Mouse (Mus musculus): Measurements from ENCODE around the gene Sap30bp. TPM values are rescaled to one million over a fixed set of nuclear protein-coding genes. Genes with fewer than 3 reads are reported as not detected.

Gene Sap30bp
- total RNA-seq, 2 experiments from 2014 or later = 47.6 to 48.3 TPM

DNA sequence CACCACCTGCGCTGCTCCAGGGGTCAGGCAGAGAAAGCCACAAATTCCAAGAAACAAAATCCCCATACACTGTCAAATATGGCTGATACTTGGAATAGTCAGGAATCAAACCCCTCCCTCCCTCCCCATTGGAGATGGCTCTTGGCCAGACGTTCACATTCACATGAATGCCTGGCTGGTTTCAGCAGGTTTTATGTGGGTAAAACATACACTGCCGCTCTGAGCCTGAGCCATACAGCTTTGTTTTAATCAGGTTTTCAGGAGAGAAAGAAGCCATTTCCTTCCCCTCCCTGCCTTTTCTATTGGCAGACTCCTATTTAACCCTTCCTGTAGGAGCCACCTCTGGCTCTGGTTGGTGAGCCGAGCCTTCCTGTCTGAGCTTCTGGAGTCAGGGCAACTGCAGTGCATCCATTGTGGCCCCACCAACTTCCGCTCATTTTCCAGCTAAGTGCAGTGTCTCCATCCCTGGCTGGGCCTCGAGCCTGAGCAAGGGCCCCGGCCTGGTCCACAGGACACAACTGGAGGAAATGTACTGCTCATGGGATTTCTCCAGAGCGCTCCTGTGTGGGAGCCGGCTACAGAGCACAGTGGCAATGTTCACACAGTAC, 13.2 kb downstream of the Sap30bp start:
- intact Hi-C loops (cut with DNase I) = no loop called here
- DNase-seq (ENCODE audit: low spot score in 2 of 2) = no peak

- intact Hi-C loops (cut with DNase I) = no loop called here
- DNase-seq (ENCODE audit: low spot score in 2 of 2) = no peak
Observed at GRCm38 (mm10) chr11:115948316-115948715, 15.2 kb downstream of the Sap30bp start.

DNA sequence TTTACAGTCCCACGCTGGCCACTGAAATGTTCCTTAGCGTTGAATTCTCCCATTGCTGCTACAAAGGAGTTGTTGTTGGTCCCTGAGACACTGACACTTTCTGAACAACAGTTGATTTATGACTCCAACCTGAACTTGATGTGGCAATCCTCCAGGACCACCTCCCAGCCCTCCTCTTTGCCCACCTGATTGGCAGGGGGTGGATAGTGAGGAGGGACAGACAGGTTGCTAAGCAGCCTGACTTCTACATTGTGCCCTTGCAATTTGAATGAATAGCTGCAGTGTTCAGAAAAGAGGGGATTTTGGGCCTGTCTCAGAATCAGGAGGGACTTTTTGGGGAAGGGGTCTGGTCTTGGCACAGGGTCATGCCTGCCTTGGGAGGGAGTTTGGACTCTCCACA, 17.6 kb downstream of the Sap30bp start:
- DNase-seq (ENCODE audit: low spot score in 2 of 2) = no peak
- intact Hi-C loops (cut with DNase I) = no loop called here

DNA sequence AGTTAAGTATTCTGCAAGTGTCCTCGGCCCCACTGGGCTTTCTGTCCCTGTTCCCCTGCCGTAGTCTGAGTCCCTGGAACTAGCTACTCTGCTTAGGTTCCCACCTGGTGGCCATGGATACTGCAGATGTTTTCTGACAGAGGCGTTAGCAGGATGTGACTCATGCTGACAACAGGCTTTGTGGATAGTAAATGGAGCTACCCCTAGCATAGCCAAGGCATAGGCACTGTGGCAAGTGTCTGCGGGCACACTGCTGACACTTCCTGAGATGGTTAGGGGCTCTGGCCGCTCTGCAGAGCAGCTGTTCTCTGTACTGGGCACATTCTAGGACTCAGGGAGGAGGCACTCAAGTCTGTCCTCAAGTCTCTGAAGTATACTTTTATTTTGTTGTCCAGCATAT, 21.6 kb downstream of the Sap30bp start:
- intact Hi-C loops (cut with DNase I) = no loop called here
- no peak for DNase-seq (ENCODE audit: low spot score in 2 of 2)

- intact Hi-C loops (cut with DNase I) = no loop called here
- DNase-seq (ENCODE audit: low spot score in 2 of 2) = no peak
Observed at GRCm38 (mm10) chr11:115955195-115955858, 22.2 kb downstream of the Sap30bp start.

GRCm38 (mm10) chr11:115956453-115956852, 23.4 kb downstream of the Sap30bp start:
- no peak for DNase-seq (ENCODE audit: low spot score in 2 of 2)
- intact Hi-C loops (cut with DNase I) = no loop called here

- no peak for DNase-seq (ENCODE audit: low spot score in 2 of 2)
- intact Hi-C loops (cut with DNase I) = no loop called here
Observed at GRCm38 (mm10) chr11:115957971-115958370, 24.9 kb downstream of the Sap30bp start.

- DNase-seq (ENCODE audit: low spot score in 2 of 2) = no peak
- intact Hi-C loops (cut with DNase I) = no loop called here
Observed at GRCm38 (mm10) chr11:115959018-115959417, 25.9 kb downstream of the Sap30bp start.

DNA sequence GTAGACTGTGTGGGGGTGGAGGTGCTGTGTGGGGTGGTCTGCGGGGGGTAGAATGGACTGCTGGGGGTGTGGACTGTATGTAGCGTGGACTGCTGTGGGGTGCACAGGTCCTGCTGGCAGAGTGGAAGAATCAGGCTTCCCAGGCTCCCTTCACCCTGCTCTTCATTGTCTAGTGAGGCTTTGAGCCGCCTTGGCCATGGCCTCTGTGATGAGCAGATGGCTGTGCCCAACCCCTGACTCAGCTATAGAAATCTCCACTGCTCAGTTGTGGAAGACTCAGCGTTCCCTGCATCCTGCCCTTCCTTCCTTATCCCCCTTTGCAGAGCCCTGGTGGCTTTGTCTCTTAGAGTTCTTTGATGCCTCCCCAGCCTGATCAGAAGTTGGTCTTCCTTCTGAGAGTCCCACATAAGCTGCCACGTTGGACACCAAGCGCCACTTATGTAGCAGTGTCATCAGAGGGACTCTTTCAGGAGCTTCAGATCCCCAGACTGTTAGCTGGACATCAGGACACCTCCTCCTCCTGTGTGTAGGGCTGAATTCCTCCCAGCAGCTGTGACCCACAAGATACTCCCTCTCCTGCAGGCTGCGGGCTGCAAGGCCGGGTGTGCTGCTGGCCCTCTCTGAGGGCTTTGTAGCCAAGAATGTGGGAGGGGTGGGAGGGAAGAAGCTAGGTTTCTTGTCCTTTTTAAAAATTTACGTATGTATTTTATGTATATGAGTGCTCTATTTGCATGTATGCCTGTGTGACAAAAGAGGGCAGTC, 29.8 kb downstream of the Sap30bp start:
- intact Hi-C loops (cut with DNase I) = no loop called here
- DNase-seq (ENCODE audit: low spot score in 2 of 2) = no peak

DNA sequence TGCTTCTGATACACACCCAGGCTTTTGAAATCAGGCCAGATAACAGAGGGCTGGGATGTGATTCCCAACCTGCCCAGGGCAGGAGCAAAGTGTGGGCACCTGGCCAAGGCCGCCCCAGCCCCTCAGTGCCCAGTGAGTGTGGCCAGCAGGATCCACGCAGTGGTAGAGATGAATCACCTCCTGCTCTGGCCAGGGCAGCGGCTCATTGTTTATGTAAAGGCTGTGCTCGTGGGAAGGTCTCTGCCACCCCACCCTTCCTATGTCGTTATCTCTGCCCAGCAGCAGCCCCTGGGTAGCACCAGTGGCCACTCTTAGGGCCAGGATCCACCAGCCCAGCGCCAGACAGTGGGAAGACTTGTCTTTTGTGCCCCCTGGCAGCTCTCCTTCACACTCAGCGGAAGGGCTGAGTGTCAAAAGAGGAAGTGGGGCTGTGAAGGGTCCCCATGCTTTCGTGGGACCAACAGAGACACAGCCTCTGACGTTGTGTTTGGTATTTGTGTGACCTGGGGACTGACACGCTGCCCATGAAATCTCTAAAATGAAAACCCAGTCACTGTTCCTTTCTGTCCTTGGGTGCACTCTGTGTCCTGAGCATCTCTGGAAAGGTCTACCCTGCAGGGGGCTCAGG, 32.0 kb downstream of the Sap30bp start:
- DNase-seq (ENCODE audit: low spot score in 2 of 2) = no peak
- intact Hi-C loops (cut with DNase I) = no loop called here

- no peak for DNase-seq (ENCODE audit: low spot score in 2 of 2)
- intact Hi-C loops (cut with DNase I) = no loop called here
Observed at GRCm38 (mm10) chr11:115968731-115969405, 35.8 kb downstream of the Sap30bp start.

DNA sequence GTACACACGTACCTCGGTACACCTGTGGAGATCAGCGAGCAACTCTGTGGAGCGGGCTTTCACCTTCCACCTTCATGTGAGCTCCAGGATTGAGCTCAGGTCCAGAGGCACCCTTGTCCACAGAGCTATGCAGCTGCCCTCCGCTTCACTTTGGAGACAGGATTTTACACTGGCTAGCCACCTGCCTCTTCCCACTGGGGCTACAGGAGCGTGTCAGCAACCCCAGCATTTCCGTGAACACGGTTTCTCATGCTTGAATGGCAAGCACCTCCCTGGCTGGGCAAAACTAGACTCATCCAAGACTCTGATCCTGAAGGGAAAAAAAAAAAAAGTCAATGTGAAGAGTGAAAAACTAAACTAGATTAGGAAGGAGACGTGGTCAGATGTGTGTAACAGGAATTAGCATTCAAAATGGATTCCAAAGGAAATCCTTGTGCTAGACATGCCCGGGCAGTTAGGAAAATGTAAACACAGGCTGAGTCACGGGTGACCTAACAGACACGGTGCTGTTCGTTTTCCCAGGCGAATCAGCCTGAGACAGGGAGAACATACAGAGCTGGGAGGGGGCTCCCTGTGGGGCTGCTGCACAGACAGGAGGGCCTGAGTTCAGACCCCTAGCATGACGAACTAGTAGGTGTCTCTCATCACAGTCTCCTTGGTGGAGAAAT, 37.1 kb downstream of the Sap30bp start:
- intact Hi-C loops (cut with DNase I) = no loop called here
- no peak for DNase-seq (ENCODE audit: low spot score in 2 of 2)

- intact Hi-C loops (cut with DNase I) = no loop called here
Observed at GRCm38 (mm10) chr11:115971016-115971415, 37.9 kb downstream of the Sap30bp start.

DNA sequence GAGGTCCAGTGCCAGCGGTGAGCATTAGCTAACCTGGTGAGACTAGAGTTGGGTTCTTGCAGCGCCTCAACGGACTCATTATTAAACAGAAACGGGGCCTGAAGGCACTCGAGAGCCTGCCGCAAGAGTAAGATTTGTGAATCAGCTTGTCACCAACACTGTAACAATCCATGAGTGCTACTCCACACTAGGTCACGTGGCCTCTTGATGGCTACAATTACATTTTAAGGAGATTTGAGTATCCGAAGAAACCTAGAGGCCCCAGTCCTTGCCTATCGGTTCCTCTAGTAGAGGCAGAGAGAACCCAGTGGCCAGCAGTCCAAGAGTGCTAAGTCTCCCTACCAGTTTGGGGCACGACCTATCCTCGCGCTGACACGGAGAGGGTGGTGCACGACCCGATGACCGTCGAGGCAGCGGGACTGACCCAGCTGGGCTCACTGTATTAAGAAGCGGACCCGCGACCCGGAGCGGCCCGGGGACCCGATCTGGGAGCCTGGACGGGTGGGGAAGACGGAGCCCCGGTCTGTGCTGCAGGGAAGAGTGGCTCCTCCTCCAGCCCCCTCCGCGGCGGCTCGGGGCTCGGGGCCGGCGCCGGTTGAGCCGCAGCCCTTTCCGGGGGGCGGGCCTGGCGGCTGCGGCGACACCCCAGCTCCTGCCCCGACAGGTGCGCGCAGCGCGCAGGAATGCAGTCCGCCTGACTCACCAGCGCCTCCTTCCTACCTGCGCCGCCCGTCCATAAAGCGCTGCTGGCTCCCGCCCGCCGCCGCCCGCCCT, 41.4 kb downstream of the Sap30bp start, which contains the start of gene Itgb4:
Gene Itgb4 (plus strand): TSS at position 401 of the 774 bp plus-strand sequence.
- intact Hi-C loops (cut with DNase I) = no loop called here

More at GRCm38 (mm10) chr11:115971016-115971415, 37.9 kb downstream of the Sap30bp start:
- DNase-seq (ENCODE audit: low spot score in 2 of 2) = no peak

GRCm38 (mm10) chr11:115975083-115975420, 42.0 kb downstream of the Sap30bp start:
- intact Hi-C loops (cut with DNase I) = no loop called here
- DNase-seq (ENCODE audit: low spot score in 2 of 2) = no peak

More for the DNA sequence above, 41.4 kb downstream of the Sap30bp start, which contains the start of gene Itgb4:
- no peak for DNase-seq (ENCODE audit: low spot score in 2 of 2)

DNA sequence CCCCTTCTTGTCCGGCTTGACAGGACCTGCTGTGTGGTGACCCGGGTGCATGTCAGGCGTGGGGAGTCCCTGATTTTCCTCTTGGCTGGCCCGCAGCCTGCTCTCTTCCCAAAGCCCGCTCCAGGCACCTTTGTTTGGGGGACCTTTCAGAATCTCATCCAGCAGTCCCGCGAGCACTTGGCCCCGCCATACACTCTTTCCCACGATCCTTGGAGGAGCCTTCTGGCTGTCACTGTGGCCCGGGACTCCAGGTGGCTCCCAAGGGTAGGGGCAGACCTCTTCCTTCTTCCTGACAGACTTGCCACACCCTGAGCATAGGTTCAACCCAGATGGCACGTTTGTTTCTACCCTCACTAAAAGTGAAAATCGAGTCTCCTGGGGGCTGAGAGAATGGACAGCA, 42.5 kb downstream of the Sap30bp start:
- intact Hi-C loops (cut with DNase I) = no loop called here
- no peak for DNase-seq (ENCODE audit: low spot score in 2 of 2)

GRCm38 (mm10) chr11:115982472-115982871, 49.4 kb downstream of the Sap30bp start:
- intact Hi-C loops (cut with DNase I) = no loop called here
- no peak for DNase-seq (ENCODE audit: low spot score in 2 of 2)

- intact Hi-C loops (cut with DNase I) = no loop called here
- no peak for DNase-seq (ENCODE audit: low spot score in 2 of 2)
Observed at GRCm38 (mm10) chr11:115983291-115983690, 50.2 kb downstream of the Sap30bp start.

All from left cerebral cortex, postnatal 36 days (tissue).